8 mouse cellular contexts compared by ENCODE assay signal in the genomic region with DNA sequence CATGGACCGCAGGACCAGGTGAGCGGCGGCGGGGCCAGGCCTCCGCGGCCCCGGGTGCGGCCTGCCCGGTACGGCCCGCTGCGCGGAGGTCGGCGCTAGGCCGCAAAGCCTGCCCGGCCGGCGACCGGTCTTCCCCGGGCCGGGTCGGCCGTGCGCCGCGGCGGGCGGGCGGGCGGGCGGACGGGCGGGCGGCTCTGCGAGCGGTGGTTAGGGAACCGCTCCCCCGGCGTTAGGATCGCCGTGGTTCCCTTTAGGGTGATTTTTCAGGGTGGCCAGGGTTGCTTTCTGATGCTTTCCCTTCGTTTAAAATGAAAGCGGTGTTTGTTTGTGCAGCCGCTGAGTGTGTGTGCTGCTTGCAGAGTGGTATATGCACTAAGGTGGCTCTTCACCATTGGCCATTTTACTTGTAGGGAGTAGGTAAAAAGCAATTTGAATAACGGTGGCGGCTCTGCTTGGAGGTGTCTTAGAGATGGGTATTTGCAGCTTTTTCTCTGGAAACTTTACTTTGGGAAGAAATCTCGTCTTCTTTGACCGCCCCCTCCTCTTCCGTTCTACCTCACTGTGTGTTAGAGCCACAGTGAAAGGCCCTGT. TPM values are rescaled to one million over a fixed set of nuclear protein-coding genes. Genes with fewer than 3 reads are reported as not detected.
DNase-seq lines count a peak whose midpoint lies in the region; ATAC-seq lines count a peak whose summit lies in the region.

No protein-coding gene starts in this region.

- H3K9ac ChIP-seq in intestine, embryonic 14.5 days (ENCODE audit: low read length) = peak overlapping the region; percentile 89
- peak overlapping the region; percentile 92 for H3K9ac ChIP-seq in liver, embryonic 11.5 days (ENCODE audit: low read depth, low read length)

- peaks cover 6% of the 10 kb centered on the region; the same call in 1 of the 2 replicates for H3K36me3 ChIP-seq in intestine, embryonic 14.5 days (ENCODE audit: control insufficient read depth, insufficient read depth, low read length)
- H3K36me3 ChIP-seq in liver, embryonic 11.5 days (ENCODE audit: control insufficient read depth, insufficient read depth, low read length) = no peaks in the 10 kb centered on the region

- H3K4me3 ChIP-seq in intestine, embryonic 14.5 days (ENCODE audit: low read depth, low read length) = peak overlapping the region; percentile 44
- peak overlapping the region; percentile 91 for H3K4me3 ChIP-seq in liver, embryonic 11.5 days (ENCODE audit: low read depth, low read length)

- 1% methylated on average over 31 of the region's 50 CpGs for WGBS in intestine, embryonic 14.5 days
- WGBS in liver, embryonic 11.5 days = under 1% methylated on average over 46 of the region's 50 CpGs

- peak overlapping the region; percentile 72 for H3K4me2 ChIP-seq in intestine, embryonic 14.5 days (ENCODE audit: low read length)
- H3K4me2 ChIP-seq in liver, embryonic 11.5 days = peak overlapping the region; percentile 70

- no peaks in the 10 kb centered on the region for H3K27me3 ChIP-seq in intestine, embryonic 14.5 days (replicated peaks; ENCODE audit: control insufficient read depth, insufficient read depth, low read length)
- no peaks in the 10 kb centered on the region for H3K27me3 ChIP-seq in liver, embryonic 11.5 days (replicated peaks; ENCODE audit: control insufficient read depth, insufficient read depth, low read length)

- peak; percentile 26 for DNase-seq in urinary bladder, postnatal 14 days (ENCODE audit: low spot score)
- DNase-seq in urinary bladder, postnatal 10 days (ENCODE audit: low spot score) = no peak
- DNase-seq in cerebellum, postnatal 36 days = peak; percentile 56 to 61
- peak; percentile 58 for DNase-seq in gastrocnemius, postnatal 10 days
- peak; percentile 84 for DNase-seq in intestine, embryonic 14.5 days (ENCODE audit: low spot score)
- DNase-seq in liver, embryonic 11.5 days (ENCODE audit: low spot score) = peak; percentile 74
- DNase-seq in natural killer cell, adult 2 months (ENCODE audit: low spot score in 2 of 2) = peak; percentile 43 to 46
- DNase-seq in telencephalon, adult 2 months (ENCODE audit: low read depth, low spot score) = peak; percentile 33

- H3K9me3 ChIP-seq in intestine, embryonic 14.5 days (ENCODE audit: control insufficient read depth, low read length) = no peaks in the 10 kb centered on the region
- H3K9me3 ChIP-seq in liver, embryonic 11.5 days (ENCODE audit: control insufficient read depth, low read length) = no peaks in the 10 kb centered on the region

- no peaks in the 10 kb centered on the region; the same call in 1 of the 2 replicates for H3K4me1 ChIP-seq in intestine, embryonic 14.5 days (replicated peaks; ENCODE audit: control insufficient read depth, insufficient read depth, low read length)
- H3K4me1 ChIP-seq in liver, embryonic 11.5 days (replicated peaks; ENCODE audit: control insufficient read depth, insufficient read depth, low read length) = peaks cover 5% of the 10 kb centered on the region

- H3K27ac ChIP-seq in intestine, embryonic 14.5 days (ENCODE audit: low read depth) = peak overlapping the region; percentile 77
- peak overlapping the region; percentile 88 for H3K27ac ChIP-seq in liver, embryonic 11.5 days (ENCODE audit: low read depth, low read length)

- peak; percentile 83 for ATAC-seq in intestine, embryonic 14.5 days (replicated peaks; ENCODE audit: low FRiP score, low TSS enrichment, low read depth)
- ATAC-seq in liver, embryonic 11.5 days (replicated peaks; ENCODE audit: low FRiP score) = peak; percentile 77

RNA-seq across cellular contexts. Expression of a gene that starts 0.7 kb away (rescaled TPM):
- total RNA-seq in gastrocnemius, postnatal 10 days (2021) = 10 to 100 TPM; 20.2 to 23.6 TPM
- 10.2 and 11.6 TPM in 2 replicates for polyA plus RNA-seq in intestine, embryonic 14.5 days (2014; fragmentation: Nextera tagmentation; extraction: Ambion mirVana)
- 5.4 and 8.0 TPM in 2 replicates for polyA plus RNA-seq in liver, embryonic 11.5 days (2014; fragmentation: Nextera tagmentation; extraction: Ambion mirVana)
